Mouse (Mus musculus): ENCODE results near the gene Itk.

Itk gene

GRCm38 (mm10) chr11:46393413-46393812, 4.1 kb upstream of the Itk start:
- no peak for DNase-seq (ENCODE audit: low spot score in 2 of 2)

GRCm38 (mm10) chr11:46392890-46393289, 3.6 kb upstream of the Itk start:
- no peak for DNase-seq (ENCODE audit: low spot score in 2 of 2)

GRCm38 (mm10) chr11:46390621-46391020, 1.3 kb upstream of the Itk start:
- DNase-seq (ENCODE audit: low spot score in 2 of 2), result no peak

GRCm38 (mm10) chr11:46388438-46388837, 877 bp downstream of the Itk start:
- no peak for DNase-seq (ENCODE audit: low spot score in 2 of 2)

GRCm38 (mm10) chr11:46387061-46387460, 2.3 kb downstream of the Itk start:
- no peak for DNase-seq (ENCODE audit: low spot score in 2 of 2)

GRCm38 (mm10) chr11:46386556-46386955, 2.8 kb downstream of the Itk start:
- DNase-seq (ENCODE audit: low spot score in 2 of 2), result no peak

- no peak for DNase-seq (ENCODE audit: low spot score in 2 of 2)
Observed at GRCm38 (mm10) chr11:46384925-46385324, 4.4 kb downstream of the Itk start.

- DNase-seq (ENCODE audit: low spot score in 2 of 2), result no peak
Observed at GRCm38 (mm10) chr11:46382466-46382865, 6.8 kb downstream of the Itk start.

GRCm38 (mm10) chr11:46380097-46380675, 9.1 kb downstream of the Itk start:
- no peak for DNase-seq (ENCODE audit: low spot score in 2 of 2)

- no peak for DNase-seq (ENCODE audit: low spot score in 2 of 2)
Observed at GRCm38 (mm10) chr11:46377819-46378782, 11.2 kb downstream of the Itk start.

- no peak for DNase-seq (ENCODE audit: low spot score in 2 of 2)
Observed at GRCm38 (mm10) chr11:46377316-46377715, 12.0 kb downstream of the Itk start.

- no peak for DNase-seq (ENCODE audit: low spot score in 2 of 2)
Observed at GRCm38 (mm10) chr11:46375015-46375414, 14.3 kb downstream of the Itk start.

GRCm38 (mm10) chr11:46373071-46374030, 16.0 kb downstream of the Itk start:
- no peak for DNase-seq (ENCODE audit: low spot score in 2 of 2)

- DNase-seq (ENCODE audit: low spot score in 2 of 2), result no peak
Observed at GRCm38 (mm10) chr11:46372331-46372953, 16.9 kb downstream of the Itk start.

- DNase-seq (ENCODE audit: low spot score in 2 of 2), result no peak
Observed at GRCm38 (mm10) chr11:46371250-46371649, 18.1 kb downstream of the Itk start.

- no peak for DNase-seq (ENCODE audit: low spot score in 2 of 2)
Observed at GRCm38 (mm10) chr11:46370457-46370856, 18.9 kb downstream of the Itk start.

GRCm38 (mm10) chr11:46366357-46366756, 23.0 kb downstream of the Itk start:
- no peak for DNase-seq (ENCODE audit: low spot score in 2 of 2)

GRCm38 (mm10) chr11:46365744-46366143, 23.6 kb downstream of the Itk start:
- no peak for DNase-seq (ENCODE audit: low spot score in 2 of 2)

GRCm38 (mm10) chr11:46363864-46364263, 25.5 kb downstream of the Itk start:
- no peak for DNase-seq (ENCODE audit: low spot score in 2 of 2)

GRCm38 (mm10) chr11:46362061-46363022, 27.0 kb downstream of the Itk start:
- no peak for DNase-seq (ENCODE audit: low spot score in 2 of 2)

Data from right cerebral cortex, postnatal 36 days (tissue).